Mouse (Mus musculus) liver, embryonic 14.5 days (tissue): ENCODE measurements around the gene Snx10.

Source experiments
- CTCF ChIP-seq: IDR thresholded peaks from 2 replicates; pipeline ENCODE4 v1.5.1; 2016; ENCODE audit warnings: antibody characterized with exemption, low read depth, control low read depth
- EP300 ChIP-seq: IDR thresholded peaks from 2 replicates; pipeline ENCODE4 v1.6.1; 2016; ENCODE audit warnings: antibody characterized with exemption, low read depth

DNA sequence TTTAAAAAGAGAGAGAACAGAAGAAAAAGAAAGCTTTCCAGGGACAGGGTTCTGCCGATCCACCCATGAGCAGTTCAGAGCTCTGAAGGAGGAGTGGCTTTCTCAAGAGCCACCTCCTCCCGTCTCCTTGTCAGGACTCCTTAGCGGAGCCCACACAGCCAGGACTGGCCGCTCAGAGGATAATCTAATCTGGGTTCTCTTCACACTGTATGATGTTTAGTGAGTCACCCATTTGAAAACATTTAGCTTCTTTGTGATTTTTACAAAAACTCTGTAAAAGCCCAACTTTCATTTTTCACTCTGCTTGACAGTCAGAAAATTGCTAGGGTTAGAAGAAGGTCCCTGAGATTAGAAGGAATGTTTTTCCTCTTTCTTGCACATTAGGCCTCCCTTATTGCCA lies 70.8 kb downstream of the Snx10 start:
- TF ChIP-seq CTCF = no peak
- TF ChIP-seq EP300 = no peak
